Mouse (Mus musculus) hindbrain, embryonic 11.5 days (tissue): Measurements from ENCODE around the gene Cdnf. TPM values are rescaled to one million over a fixed set of nuclear protein-coding genes. Genes with fewer than 3 reads are reported as not detected.
A peak's percentile ranks its signal among the peaks of the same experiment; 100 is the strongest.

Experiments used
- ATAC-seq: fragments of 200-750 bp; cut with Nextera tagmentation; 2 replicates; pipeline ENCODE4 v1.8.0; 2017; ENCODE audit warnings: mild to moderate bottlenecking, moderate TSS enrichment, moderate library complexity; ENCODE audit not compliant: low FRiP score
- DNase-seq: peaks from one replicate; pipeline ENCODE4 v3.0.0-alpha.2; 2015; ENCODE audit warnings: low spot score
- H3K27ac ChIP-seq: fragments of 300-500 bp; sonication (generic); 2 replicates; pipeline ENCODE4 v1.5.1; 2014; ENCODE audit warnings: mild to moderate bottlenecking, low read depth, low read length
- H3K27me3 ChIP-seq: fragments of 300-500 bp; sonication (generic); 2 replicates; pipeline ENCODE4 v1.6.1; 2014; ENCODE audit warnings: mild to moderate bottlenecking, low read length, moderate library complexity, mixed read lengths; ENCODE audit not compliant: control insufficient read depth, insufficient read depth
- H3K36me3 ChIP-seq: fragments of 300-500 bp; sonication (generic); 2 replicates; pipeline ENCODE4 v1.6.1; 2014; ENCODE audit warnings: mild to moderate bottlenecking, low read length, moderate library complexity, mixed read lengths; ENCODE audit not compliant: control insufficient read depth, insufficient read depth
- H3K4me1 ChIP-seq: fragments of 300-500 bp; sonication (generic); replicated peaks from 2 replicates; pipeline ENCODE4 v1.6.1; 2014; ENCODE audit warnings: low read length, mixed read lengths; ENCODE audit not compliant: control insufficient read depth, insufficient read depth
- H3K4me2 ChIP-seq: fragments of 300-500 bp; sonication (generic); replicated peaks from 2 replicates; pipeline ENCODE4 v1.6.1; 2014; ENCODE audit warnings: mild to moderate bottlenecking, low read depth, low read length
- H3K4me3 ChIP-seq: fragments of 300-500 bp; sonication (generic); 2 replicates; pipeline ENCODE4 v1.5.1; 2014; ENCODE audit warnings: low read depth, low read length
- H3K9ac ChIP-seq: fragments of 300-500 bp; sonication (generic); 2 replicates; pipeline ENCODE4 v1.6.1; 2014; ENCODE audit warnings: low read depth, low read length
- H3K9me3 ChIP-seq: fragments of 300-500 bp; sonication (generic); 2 replicates; pipeline ENCODE4 v1.6.1; 2016; ENCODE audit warnings: low read length; ENCODE audit not compliant: control insufficient read depth
- WGBS: fragments of 180-500 bp; shearing (Covaris S2); extraction: QIAGEN DNeasy Blood & Tissue Kit; methylation state at CpG from one replicate; pipeline ENCODE4 v1.1.7; 2014; 5-methylcytosine and 5-hydroxymethylcytosine counted together
- polyA plus RNA-seq: library from polyadenylated mRNA; unstranded; fragments of >200 nt; fragmentation: Nextera tagmentation; extraction: Ambion mirVana; gene quantifications from 2 replicates; pipeline ENCODE4 v1.2.1, GENCODE M21; 2014

Gene Cdnf
- polyA plus RNA-seq: 0.19 and 0.43 TPM in 2 replicates

DNA sequence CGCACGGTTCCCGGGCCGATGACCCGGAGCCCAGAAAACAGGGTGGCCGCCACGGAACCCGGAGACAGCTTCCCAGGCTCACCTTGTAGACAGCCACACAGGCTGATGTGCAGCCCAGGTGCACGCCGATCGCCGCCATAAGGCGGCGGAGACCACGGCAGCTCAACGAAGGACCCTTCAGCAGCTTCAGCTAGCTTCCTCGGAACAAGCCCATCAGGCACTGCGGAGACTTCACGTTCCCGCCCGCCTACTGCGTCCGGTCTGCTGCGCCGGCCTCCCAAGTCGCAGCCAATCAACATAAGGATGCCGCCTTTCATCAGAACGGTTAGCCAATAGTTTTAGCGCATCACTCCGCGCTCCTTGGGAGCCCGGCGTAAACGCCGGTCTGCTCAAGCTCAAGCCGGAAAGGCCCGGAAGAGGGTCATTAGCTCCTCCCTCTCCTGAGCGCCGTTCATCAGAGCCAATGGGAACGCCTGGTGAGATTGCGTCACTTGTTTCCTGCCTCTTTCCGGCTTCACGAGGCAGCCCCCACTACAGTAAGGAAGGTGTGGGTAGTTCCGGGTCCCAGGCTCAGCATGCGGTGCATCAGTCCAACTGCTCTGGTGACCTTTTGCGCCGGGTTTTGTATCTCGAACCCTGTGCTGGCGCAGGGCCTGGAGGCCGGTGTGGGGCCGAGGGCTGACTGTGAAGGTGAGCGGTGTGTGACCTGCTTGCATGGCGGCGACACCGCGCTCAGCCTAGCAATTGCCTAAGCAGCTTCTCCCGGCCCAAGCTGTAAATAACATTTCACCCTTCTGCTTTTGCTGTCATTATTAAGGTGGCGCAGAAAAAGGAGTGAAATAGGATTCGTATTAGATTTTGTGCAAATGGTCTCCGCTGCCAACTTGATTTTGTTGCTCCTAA, at the start of gene Cdnf, which contains the start of the genes Gm45902 and Hspa14:
Gene Cdnf (plus strand): TSS at position 479 of the 903 bp plus-strand sequence.
Gene Gm45902 (minus strand): TSS at position 239 of the 903 bp plus-strand sequence.
Gene Hspa14 (minus strand): TSS at position 263 of the 903 bp plus-strand sequence.
- WGBS: under 1% methylated on average over 60 of the region's 60 CpGs
- Histone ChIP-seq H3K36me3 (peaks cover 7% of the 10 kb centered on the region), H3K4me2 (peak within 1 kb of the TSS; percentile 80), H3K9me3 (no peaks in the 10 kb centered on the region), H3K27me3 (no peaks in the 10 kb centered on the region), H3K4me3 (peak within 1 kb of the TSS; percentile 83), H3K27ac (peak within 1 kb of the TSS; percentile 70), H3K4me1 (no peaks in the 10 kb centered on the region), H3K9ac (peak within 1 kb of the TSS; percentile 84)
- DNase-seq: peak; percentile 95
- peak; percentile 100 for ATAC-seq

DNA sequence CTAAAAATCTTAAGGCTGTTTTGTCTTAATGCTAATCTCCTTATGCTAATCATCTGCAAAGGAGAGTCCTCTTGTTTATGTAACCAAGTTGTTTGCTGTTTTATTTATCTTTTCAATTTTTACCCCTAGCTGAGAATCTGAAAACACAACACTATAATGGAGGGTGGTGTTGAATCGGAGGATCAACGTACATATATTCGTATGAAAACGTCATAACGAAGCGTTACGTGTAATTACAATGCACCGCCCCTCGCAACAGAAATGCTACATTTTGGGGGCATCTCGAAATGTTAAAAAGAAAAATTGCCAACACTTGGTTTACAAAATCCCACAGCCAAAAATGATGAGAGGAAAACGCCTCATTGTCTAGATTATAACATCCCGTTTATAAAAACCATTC, 38.9 kb upstream of the Cdnf start:
- WGBS: 1% methylated on average over 12 of the region's 12 CpGs
- Histone ChIP-seq H3K9ac (peak overlapping the region; percentile 86), H3K27ac (peak overlapping the region; percentile 92), H3K36me3 (no peaks in the 10 kb centered on the region), H3K4me2 (peak overlapping the region; percentile 45), H3K4me1 (0 out of 2 replicates have a peak, but pooled peaks cover 2% of the 10 kb centered on the region), H3K27me3 (no peaks in the 10 kb centered on the region), H3K9me3 (no peaks in the 10 kb centered on the region), H3K4me3 (peak overlapping the region; percentile 94)
- DNase-seq (no peak), ATAC-seq (no peak)

DNA sequence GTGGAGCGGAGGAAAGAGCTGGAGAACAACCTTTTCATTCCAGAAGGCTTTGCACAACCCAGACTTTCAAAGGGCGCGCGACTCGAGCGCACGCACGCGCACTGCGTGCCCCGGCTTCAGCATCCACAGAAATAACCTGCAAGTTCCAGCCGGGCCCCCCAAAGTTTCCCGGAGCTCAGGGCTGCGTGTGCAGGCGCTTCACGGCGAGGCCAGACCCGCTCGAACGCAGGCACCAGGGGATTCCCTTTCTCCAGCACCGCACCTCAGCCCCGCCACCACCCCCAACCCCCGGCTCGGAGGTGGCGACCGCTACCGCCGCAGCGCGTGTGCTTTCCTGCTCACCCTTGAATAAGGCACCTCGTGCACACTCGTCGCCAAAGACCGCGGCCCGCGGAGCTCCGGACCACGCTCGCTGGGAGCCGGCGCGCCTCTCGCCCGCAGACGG, 38.4 kb upstream of the Cdnf start:
- peak; percentile 84 for ATAC-seq
- 0% methylated on average over 46 of the region's 46 CpGs for WGBS

DNA sequence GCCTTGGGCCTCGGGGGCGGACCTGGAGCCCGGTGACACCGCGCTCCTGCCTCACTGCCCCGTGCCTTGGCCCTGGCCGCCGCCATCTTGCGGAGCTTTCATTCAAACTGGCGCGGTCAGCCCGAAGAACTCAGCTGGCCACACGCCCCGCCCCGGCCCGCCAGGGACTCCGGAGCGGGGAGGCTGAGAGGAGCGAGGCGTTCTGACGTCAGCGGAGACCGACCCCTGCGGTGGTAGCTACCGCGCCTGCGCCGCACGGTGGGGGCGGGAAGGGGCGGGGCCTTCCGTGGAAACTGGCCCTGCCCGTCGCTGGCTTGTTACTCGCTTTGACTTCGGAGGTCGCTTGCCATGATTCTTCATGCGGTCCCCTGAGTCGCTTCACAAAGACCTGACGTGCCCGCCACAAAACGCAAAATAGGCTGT, 38.0 kb upstream of the Cdnf start, which contains the start of gene Suv39h2:
Gene Suv39h2 (minus strand): TSS at position 171 of the 423 bp plus-strand sequence.
- DNase-seq: peak; percentile 99
- Histone ChIP-seq H3K9me3 (no peaks in the 10 kb centered on the region), H3K4me3 (peak within 1 kb of the TSS; percentile 94), H3K36me3 (no peaks in the 10 kb centered on the region), H3K4me1 (0 out of 2 replicates have a peak, but pooled peaks cover 2% of the 10 kb centered on the region), H3K27me3 (no peaks in the 10 kb centered on the region), H3K27ac (peak within 1 kb of the TSS; percentile 92), H3K9ac (peak within 1 kb of the TSS; percentile 86), H3K4me2 (peak within 1 kb of the TSS; percentile 45)
- WGBS: 0% methylated on average over 36 of the region's 42 CpGs
- peak; percentile 98 for ATAC-seq

More for the DNA sequence above, 38.4 kb upstream of the Cdnf start:
- H3K9me3 ChIP-seq: no peaks in the 10 kb centered on the region
- no peaks in the 10 kb centered on the region for H3K27me3 ChIP-seq
- peak overlapping the region; percentile 86 for H3K9ac ChIP-seq
- peak overlapping the region; percentile 94 for H3K4me3 ChIP-seq
- peak overlapping the region; percentile 92 for H3K27ac ChIP-seq
- H3K4me2 ChIP-seq: peak overlapping the region; percentile 45
- peak; percentile 80 for DNase-seq
- H3K36me3 ChIP-seq: no peaks in the 10 kb centered on the region
- H3K4me1 ChIP-seq: 0 out of 2 replicates have a peak, but pooled peaks cover 2% of the 10 kb centered on the region

DNA sequence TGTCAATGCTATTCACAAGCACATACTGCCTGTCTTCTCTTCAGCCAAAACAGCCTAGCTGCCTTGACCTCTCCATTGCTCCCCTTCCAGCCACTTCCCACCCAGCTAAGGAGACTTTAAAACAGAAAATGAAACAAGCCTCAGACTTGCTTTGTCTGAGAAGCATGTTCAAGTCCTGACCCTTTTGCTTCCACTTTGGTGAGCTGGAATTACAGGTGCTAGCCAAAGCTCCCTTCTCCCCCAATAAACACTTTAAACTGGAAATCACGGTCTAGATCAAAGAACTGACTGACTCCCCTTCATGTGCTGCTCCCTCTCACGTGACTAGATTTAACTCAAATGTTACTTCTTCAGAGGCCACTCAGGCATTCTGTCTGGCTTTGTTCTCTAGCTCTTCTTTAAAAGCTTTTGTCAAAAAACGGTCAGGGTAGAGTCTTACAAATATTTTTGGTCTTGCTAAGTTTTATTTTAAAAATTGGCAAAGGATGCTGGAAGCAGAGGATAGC, 37.0 kb upstream of the Cdnf start:
- no peak overlapping the region for H3K4me3 ChIP-seq
- H3K4me2 ChIP-seq: no peak overlapping the region
- 67% methylated on average over 3 of the region's 3 CpGs for WGBS
- H3K9ac ChIP-seq: no peak overlapping the region
- H3K9me3 ChIP-seq: no peaks in the 10 kb centered on the region
- ATAC-seq (no peak), DNase-seq (no peak)
- 0 out of 2 replicates have a peak, but pooled peaks cover 2% of the 10 kb centered on the region for H3K4me1 ChIP-seq
- no peaks in the 10 kb centered on the region for H3K27me3 ChIP-seq
- H3K36me3 ChIP-seq: no peaks in the 10 kb centered on the region
- H3K27ac ChIP-seq: no peak overlapping the region

DNA sequence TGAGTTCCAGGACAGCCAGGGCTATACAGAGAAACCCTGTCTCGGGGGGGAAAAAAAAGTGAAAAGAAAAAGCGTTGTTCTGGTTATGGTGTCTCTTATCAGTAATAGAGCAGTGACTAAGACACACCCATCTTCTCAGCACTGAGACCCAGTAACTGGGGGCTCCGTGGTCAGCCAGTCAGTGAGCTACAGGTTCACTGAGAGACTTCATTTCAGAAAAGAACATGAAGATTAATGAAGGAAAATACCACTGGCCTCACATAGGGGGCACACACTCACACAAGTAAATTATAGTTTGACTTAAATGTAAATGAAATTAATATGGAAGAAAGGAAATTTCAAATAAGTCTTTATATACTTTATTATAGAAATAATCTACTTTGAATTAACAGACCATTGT, 32.6 kb upstream of the Cdnf start:
- 81% methylated on average over 3 of the region's 3 CpGs for WGBS
- DNase-seq (no peak), ATAC-seq (no peak)
- Histone ChIP-seq H3K4me2 (no peak overlapping the region), H3K4me3 (no peak overlapping the region), H3K27ac (no peak overlapping the region), H3K9ac (no peak overlapping the region), H3K9me3 (no peaks in the 10 kb centered on the region), H3K36me3 (no peaks in the 10 kb centered on the region), H3K4me1 (no peaks in the 10 kb centered on the region), H3K27me3 (no peaks in the 10 kb centered on the region)

DNA sequence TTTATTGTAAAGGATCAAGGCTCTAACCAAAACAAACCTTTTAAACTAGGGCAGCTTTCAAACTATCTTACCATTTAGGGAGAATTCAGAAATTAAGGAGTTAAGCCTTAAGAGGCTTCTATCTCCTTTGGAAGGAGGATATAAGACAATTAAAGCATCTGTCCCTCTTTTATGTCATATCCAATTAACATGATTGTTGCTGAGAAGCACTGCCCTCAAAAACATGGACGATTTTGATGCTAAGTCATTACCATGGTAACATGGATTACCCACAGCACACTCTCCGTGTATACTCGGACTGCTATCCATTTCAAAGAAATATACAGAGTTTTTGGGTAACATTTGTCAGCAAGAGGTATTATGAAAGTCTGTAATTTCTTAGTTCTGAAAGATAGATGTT, 23.0 kb upstream of the Cdnf start:
- no peaks in the 10 kb centered on the region for H3K36me3 ChIP-seq
- DNase-seq: no peak
- H3K27ac ChIP-seq: no peak overlapping the region
- H3K9me3 ChIP-seq: no peaks in the 10 kb centered on the region
- H3K4me1 ChIP-seq: no peaks in the 10 kb centered on the region
- H3K9ac ChIP-seq: no peak overlapping the region
- 88% methylated on average over 3 of the region's 3 CpGs for WGBS
- no peak overlapping the region for H3K4me2 ChIP-seq
- H3K4me3 ChIP-seq: no peak overlapping the region
- no peak for ATAC-seq
- H3K27me3 ChIP-seq: no peaks in the 10 kb centered on the region

DNA sequence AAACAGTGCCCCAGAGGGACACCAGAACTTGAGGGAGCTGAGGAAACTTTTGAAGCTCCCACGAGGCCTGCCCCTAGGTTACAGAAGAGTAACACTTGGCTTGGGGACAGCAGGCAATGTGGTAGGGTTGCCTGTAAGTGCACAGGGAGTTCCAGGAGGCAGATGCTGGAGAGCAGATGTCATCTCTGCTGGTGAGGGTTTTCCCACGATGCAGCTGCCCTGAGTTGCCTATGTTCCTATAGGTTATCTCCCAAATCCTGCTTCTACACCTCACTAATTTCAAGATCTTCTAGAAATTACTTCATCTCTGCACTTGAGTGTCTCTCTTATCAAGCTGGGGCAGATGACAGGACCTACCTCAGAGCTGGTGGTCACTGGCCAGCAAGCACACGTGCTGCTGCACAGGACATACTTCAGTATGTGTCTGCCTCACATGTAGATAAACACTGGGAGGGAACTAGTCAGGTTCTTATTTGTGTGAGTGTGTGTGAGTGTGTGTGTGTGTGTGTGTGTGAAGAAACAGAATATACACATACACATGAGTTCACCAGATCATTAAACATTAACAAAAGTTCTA, 18.9 kb upstream of the Cdnf start:
- Histone ChIP-seq H3K27me3 (no peaks in the 10 kb centered on the region), H3K27ac (no peak overlapping the region), H3K4me3 (no peak overlapping the region), H3K9me3 (no peaks in the 10 kb centered on the region), H3K9ac (no peak overlapping the region), H3K4me1 (no peaks in the 10 kb centered on the region), H3K4me2 (no peak overlapping the region), H3K36me3 (no peaks in the 10 kb centered on the region)
- DNase-seq: no peak
- 90% methylated on average over 3 of the region's 3 CpGs for WGBS
- ATAC-seq: no peak
